Mouse (Mus musculus) lung, postnatal 0 days (tissue): ENCODE results near the gene Adgra1.

Source experiments
- CTCF ChIP-seq: IDR thresholded peaks from 2 replicates; pipeline ENCODE4 v1.5.1; 2016; ENCODE audit warnings: antibody characterized with exemption, mild to moderate bottlenecking
- EP300 ChIP-seq: IDR thresholded peaks from 2 replicates; pipeline ENCODE4 v1.6.1; 2016; ENCODE audit warnings: antibody characterized with exemption, mild to moderate bottlenecking, control low read depth

- no peak for TF ChIP-seq EP300
- no peak for TF ChIP-seq CTCF
These were observed 20.3 kb upstream of the Adgra1 start for GRCm38 (mm10) chr7:139813577-139814207.
